Mouse (Mus musculus): ENCODE results near the gene Proser2.
A peak's percentile ranks its signal among the peaks of the same experiment; 100 is the strongest.

Proser2 gene

DNA sequence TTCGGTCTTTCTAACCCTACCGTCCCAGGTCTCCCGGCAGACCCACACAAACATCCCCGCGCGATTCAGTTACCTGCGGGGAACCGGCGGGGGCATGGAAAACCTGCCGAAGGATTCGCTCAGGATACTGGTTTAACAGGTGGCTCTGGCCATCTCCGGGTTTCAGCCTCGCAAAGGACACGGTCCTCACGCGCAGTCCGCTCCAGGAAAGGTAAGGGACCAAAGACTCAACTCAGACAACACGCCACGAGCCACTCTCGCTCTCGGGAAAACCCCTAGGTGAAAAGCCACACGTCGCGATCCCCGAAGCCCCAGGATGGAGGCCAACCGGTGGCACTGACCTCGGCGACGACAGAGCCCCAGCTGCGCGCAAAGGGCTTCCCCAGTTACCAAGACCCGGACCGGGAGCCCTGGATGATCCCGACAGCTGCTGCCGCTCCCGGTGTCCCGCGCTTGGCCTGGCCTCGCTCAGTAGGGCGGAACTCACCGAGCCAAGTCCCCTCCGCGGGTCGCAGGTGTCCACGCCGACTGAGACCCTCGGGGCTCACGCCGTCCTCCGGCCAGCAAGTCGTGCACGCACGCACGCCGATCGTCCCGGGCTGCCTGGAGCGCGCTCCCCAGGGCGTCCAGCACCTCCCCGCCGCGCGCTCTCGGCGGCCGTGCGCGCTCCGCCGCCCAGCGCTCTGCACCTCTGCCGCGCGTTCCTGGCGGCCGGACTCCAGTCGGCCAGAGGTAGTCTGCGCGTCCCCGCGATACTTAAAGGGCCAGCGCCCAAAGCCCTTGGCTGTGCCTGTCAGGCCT, at the start of gene Proser2:
Gene Proser2 (minus strand): TSS at position 657 of the 801 bp plus-strand sequence.
- peak in 1 of 2 experiments; percentile 4 for DNase-seq (ENCODE audit: low spot score in 2 of 2)

DNA sequence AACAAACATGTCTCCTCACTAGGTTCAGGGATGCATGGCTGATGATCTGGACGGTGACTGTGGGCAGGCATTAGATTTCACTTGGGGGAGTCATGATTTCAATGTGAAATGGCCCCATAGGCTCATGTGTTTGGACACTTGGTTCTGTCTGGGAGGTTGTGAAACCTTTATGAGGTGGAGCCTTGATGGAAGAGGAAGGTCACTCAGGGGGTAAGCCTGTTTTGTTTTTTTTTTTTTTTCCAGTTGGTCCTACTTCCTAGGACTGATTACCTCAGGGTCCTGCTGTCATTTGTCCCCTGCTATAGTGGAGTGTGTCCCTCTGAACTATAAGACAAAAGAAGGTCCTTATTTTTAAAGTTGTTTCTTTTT, 49.7 kb upstream of the Proser2 start:
- DNase-seq (ENCODE audit: low spot score in 2 of 2) = no peak

DNA sequence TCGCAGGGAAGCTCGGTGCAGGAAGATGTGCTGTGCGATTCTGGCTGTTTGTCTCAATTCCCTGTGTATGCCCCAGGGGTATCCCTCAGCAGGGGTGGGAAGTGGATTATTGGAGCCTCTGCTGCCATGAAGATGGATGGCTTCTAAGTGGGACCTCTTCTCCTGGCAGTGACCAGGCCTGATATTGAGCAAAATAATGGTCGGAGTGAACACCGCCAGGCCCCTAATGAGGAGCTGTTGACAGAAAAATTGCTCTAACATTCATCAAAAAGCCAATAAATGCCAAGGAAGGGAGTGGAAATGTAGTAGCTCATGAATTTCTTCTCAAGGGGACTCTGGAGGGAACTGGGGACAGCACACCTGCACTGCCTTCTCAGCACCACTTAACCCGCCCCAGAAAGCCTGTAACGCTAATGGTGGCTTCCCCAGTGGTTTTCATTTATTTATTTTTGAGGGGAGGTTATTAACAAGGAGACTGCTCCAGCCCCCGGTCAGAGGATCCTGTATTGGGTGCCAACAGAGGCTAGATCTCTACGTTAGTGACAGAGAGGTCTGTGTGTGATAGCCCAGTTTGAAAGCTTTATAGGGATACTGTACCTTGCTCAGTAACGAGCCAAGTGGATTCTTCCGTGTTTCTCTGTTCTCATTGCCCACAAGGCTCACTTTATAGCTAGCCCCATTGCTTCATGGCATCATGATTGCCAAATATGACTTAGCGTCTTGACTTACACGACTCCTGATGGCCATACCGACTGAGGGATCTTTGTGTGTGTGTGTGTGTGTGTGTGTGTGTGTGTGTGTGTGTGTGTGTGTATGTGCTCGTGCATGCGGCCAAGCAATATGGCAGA, 49.1 kb upstream of the Proser2 start:
- no peak for DNase-seq (ENCODE audit: low spot score in 2 of 2)

DNA sequence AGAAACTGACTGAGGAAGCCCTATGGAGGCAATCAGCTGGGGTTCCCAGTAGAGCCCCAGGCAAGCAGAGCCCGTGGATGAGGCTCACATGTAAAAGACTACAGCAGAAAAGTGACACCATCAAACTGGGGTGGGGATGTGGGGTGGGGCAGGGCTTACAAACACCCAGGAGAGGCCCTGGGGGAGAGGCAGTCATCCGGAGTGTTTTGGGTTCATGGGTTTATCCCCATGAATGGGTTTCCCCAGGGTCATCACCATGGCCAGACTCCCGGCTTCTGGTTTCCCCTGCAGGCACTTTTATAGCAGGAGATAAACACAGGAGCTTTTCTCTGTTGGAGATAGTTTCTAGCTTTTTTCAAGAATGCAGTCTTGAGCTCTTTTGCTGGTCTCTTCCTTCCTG, 43.0 kb upstream of the Proser2 start:
- no peak for DNase-seq (ENCODE audit: low spot score in 2 of 2)

DNA sequence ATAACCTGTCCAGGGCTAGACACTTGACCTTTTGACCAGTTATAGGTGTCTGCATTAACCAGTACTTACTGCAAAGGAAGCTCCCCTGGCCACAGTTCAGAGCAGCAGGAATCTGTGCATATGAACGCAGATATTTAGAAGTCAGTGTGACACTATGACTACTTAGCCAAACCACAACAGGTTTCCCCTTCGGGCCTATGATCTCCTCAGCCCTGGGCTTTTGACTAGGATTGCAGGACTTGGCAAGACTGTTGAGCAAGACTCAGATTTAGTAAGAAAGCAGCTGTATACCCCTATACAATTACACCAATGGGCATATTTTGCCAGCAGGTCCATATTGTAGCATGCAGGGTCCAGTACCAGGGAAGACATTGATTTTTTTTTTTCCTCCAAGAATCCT, 38.5 kb upstream of the Proser2 start:
- DNase-seq (ENCODE audit: low spot score in 2 of 2) = no peak

GRCm38 (mm10) chr2:6167843-6168558, 38.0 kb upstream of the Proser2 start:
- peak; percentile 20 to 70 for DNase-seq (ENCODE audit: low spot score in 2 of 2)

DNA sequence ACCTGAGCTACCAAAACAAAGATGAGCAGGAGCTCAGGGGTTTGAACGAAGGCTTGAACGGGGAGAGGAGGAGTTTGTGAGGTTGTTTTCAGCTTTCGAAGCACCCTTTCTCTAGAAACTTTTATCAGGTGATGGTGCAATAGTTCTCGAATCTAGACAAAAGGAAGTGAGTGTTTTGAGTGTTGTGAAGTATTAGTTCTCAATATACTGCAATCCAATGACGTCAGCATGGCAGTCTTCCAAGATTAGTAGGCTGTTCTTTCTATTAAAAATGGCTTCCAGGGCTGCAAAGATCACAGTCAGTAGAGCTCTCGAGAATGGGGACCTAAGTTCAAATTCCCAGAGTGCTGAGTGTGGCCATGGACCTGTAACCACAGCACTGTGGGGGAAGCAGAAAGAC, 35.8 kb upstream of the Proser2 start:
- no peak for DNase-seq (ENCODE audit: low spot score in 2 of 2)

DNA sequence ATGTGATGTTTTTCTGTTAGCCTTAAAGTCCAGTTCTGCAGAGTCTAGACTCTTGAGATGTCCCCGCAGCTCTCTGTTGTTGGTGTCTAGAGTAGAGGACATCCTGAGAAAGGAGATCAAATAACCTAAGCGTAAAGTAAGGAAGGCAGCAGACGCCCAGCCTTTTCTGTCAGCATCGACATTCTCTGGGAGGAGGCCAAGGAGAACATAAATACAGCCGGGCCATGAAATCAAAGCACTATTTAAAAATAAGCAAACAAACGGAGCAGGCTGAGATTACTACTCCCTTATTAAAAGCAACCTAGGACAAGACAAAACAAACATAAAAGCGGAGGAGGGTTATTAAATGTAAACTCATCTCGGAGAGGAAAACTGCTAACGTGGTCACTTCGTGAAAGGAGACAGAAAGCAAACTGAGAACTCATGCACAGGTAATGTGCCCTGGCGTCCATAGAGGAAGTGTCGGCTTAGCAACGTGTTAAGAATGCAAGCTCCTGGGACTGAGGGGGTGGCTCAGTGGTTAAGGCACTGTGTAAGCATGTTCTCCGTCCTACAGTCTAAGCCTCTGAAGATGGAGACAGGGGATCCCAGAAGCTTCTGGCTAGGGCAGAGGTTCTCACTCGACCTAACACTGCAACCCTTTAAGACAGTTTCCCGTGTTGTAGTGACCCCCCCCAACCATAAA, 34.7 kb upstream of the Proser2 start:
- DNase-seq (ENCODE audit: low spot score in 2 of 2) = no peak

- DNase-seq (ENCODE audit: low spot score in 2 of 2) = peak; percentile 8 to 21
Measured at GRCm38 (mm10) chr2:6162366-6163040, 32.5 kb upstream of the Proser2 start.

GRCm38 (mm10) chr2:6159735-6160134, 29.7 kb upstream of the Proser2 start:
- no peak for DNase-seq (ENCODE audit: low spot score in 2 of 2)

DNA sequence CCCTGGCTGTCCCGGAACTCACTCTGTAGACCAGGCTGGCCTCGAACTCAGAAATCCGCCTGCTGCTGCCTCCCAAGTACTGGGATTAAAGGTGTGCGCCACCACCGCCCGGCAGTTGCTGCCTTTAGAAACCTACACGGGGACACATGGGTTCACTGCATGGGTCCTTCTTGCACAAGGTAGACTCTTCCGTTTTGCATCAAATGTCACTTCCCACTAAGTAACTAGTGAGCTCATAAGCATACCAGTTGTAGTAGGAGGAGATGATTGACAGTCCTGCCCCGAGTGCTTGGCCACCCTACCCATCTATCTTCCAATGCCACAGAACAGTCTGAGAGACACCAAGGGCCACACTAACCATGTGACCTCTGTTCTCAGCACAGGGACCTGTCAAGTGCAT, 29.2 kb upstream of the Proser2 start:
- no peak for DNase-seq (ENCODE audit: low spot score in 2 of 2)

DNA sequence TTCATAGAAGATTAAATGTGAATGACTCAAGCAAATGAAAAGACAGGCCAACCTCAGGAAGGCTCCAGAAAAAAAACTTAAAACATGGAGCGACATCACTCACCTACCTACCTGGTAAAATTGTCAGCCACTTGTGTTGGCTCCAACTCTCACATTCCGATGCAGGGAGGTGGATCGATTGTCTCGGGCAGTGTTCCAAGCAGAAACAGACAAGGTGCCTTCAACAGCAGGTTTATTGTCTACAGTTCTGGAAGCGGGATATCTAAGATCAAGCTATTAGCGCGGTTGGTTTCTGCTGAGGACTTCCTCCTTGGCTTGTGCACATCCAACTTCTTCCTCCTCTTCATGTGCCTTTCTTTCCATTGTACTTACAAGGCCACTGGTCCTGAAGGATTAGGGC, 27.6 kb upstream of the Proser2 start:
- no peak for DNase-seq (ENCODE audit: low spot score in 2 of 2)

- DNase-seq (ENCODE audit: low spot score in 2 of 2) = no peak
Measured at GRCm38 (mm10) chr2:6157208-6157607, 27.2 kb upstream of the Proser2 start.

- no peak for DNase-seq (ENCODE audit: low spot score in 2 of 2)
Measured at GRCm38 (mm10) chr2:6149801-6150200, 19.8 kb upstream of the Proser2 start.

- no peak for DNase-seq (ENCODE audit: low spot score in 2 of 2)
Measured at GRCm38 (mm10) chr2:6146901-6147300, 16.9 kb upstream of the Proser2 start.

DNA sequence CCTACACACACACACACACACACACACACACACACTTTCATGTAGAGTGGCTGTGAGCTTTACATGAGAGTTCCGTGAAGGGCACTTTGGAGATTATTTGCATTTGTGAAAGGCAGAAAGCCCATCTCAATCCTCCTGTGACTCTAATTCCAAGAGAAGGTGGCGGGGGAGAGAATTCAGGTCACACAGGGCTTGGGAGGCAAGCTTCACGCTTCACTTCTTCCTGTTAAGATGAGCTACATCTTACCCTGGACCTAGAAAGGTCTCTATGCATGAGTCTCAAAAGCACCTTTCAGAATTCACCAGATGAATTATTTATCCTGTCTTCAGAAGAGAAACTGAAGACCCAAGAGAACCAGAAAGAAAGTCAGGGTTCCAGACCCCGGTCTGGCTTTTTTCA, 16.2 kb upstream of the Proser2 start:
- DNase-seq (ENCODE audit: low spot score in 2 of 2) = no peak

- DNase-seq (ENCODE audit: low spot score in 2 of 2) = no peak
Measured at GRCm38 (mm10) chr2:6145611-6146010, 15.6 kb upstream of the Proser2 start.

- no peak for DNase-seq (ENCODE audit: low spot score in 2 of 2)
Measured at GRCm38 (mm10) chr2:6142915-6143654, 13.1 kb upstream of the Proser2 start.

DNA sequence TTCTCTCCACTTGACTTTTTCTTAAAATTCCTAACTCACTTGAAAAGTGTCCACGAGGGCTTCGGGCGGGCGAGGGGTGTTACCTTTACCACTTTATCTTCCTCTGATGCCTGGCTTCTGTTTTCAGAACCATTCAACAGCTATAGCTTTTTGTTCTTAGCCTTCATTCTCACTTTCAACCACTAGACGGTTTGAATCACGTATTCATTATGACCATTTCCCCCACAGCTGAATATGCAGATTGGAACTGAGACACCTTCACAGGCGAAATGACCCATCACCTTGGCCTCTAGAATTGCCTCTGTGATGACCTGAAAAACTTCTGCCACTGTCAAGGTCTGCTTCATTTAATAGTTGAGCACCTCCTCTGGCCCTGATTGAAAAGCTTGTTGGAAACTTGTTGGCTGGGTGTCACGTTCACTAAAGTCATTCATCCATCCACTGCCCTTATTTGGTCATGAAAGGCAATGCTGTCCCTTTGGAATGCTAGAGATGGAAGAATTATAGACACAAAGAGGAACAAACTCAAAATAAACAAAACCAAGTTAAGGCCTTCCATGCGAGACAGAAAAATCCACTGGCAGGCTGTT, 10.7 kb upstream of the Proser2 start:
- no peak for DNase-seq (ENCODE audit: low spot score in 2 of 2)

DNA sequence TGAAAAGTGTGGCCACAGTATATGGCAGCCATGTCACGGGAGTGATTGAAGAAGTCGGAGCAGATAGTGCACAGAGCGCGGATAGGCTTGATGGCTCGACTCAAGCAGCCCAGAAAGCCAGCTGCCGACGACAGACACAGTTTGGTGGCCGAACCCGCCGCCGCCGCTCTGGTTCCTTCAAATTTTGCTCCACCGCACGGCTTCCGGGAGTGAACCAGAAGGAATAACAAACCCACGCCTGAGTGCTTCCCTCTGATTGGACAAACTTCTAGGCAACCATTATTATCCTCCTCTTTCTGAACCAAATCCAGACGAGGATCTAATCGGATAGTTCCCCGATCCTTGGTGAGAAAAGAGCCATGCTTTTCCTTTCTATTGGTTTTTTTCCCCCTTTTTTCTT, 3.9 kb upstream of the Proser2 start:
- no peak for DNase-seq (ENCODE audit: low spot score in 2 of 2)

Data from thymus, postnatal 10 days (tissue).